Mouse (Mus musculus): ENCODE data around the gene Mettl5. TPM values are rescaled to one million over a fixed set of nuclear protein-coding genes. Genes with fewer than 3 reads are reported as not detected.

Gene Mettl5
- polyA plus RNA-seq, 1 experiment from 2014 or later, result 30.3 TPM

GRCm38 (mm10) chr2:69822361-69823128 lies 62.9 kb downstream of the Mettl5 start:
- Histone ChIP-seq H3K27me3 (replicated peaks) (no peaks in the 10 kb centered on the region), H3K4me2 (peak overlapping the region; percentile 78), H3K4me3 (replicated peaks) (peak overlapping the region; percentile 82), H3K4me1 (peaks cover 41% of the 10 kb centered on the region), H3K27ac (replicated peaks) (peak overlapping the region; percentile 96), H3K36me3 (peaks cover 9% of the 10 kb centered on the region; the same call in 1 of the 2 replicates), H3K9me3 (replicated peaks) (no peaks in the 10 kb centered on the region), H3K9ac (replicated peaks) (peak overlapping the region; percentile 88)
- ATAC-seq (ENCODE audit: low FRiP score), result peak; percentile 73
- under 1% methylated on average over 75 of the region's 80 CpGs for WGBS

- Histone ChIP-seq H3K27ac (replicated peaks) (peak within 1 kb of the TSS; percentile 96), H3K4me1 (peaks cover 38% of the 10 kb centered on the region), H3K9me3 (replicated peaks) (no peaks in the 10 kb centered on the region), H3K27me3 (replicated peaks) (no peaks in the 10 kb centered on the region), H3K9ac (replicated peaks) (peak within 1 kb of the TSS; percentile 88), H3K4me3 (replicated peaks) (peak within 1 kb of the TSS; percentile 82), H3K4me2 (peak within 1 kb of the TSS; percentile 78), H3K36me3 (peaks cover 9% of the 10 kb centered on the region; the same call in 1 of the 2 replicates)
- no peak for ATAC-seq (ENCODE audit: low FRiP score)
- 22% methylated on average over 8 of the region's 8 CpGs for WGBS
Observed at GRCm38 (mm10) chr2:69821711-69822110, 63.7 kb downstream of the Mettl5 start, which contains the start of gene Klhl23. Klhl23 (plus strand) TSS chr2:69821944.

Other genes starting within 250 kb of the Mettl5 start
- gene Bbs5, start 238.4 kb downstream of the Mettl5 start, polyA plus RNA-seq (2015; fragmentation: Nextera tagmentation; extraction: Ambion mirVana), result 23.9 and 26.0 TPM in 2 replicates
- gene Klhl41, start 215.5 kb downstream of the Mettl5 start, polyA plus RNA-seq (2015; fragmentation: Nextera tagmentation; extraction: Ambion mirVana), result 2.1 and 2.2 TPM in 2 replicates
- gene Fastkd1, start 172.1 kb downstream of the Mettl5 start, polyA plus RNA-seq (2015; fragmentation: Nextera tagmentation; extraction: Ambion mirVana), result 14.9 and 15.0 TPM in 2 replicates
- gene Ppig, start 163.1 kb downstream of the Mettl5 start, polyA plus RNA-seq (2015; fragmentation: Nextera tagmentation; extraction: Ambion mirVana), result 133 and 136 TPM in 2 replicates
- 1.9 and 2.2 TPM in 2 replicates for gene Ccdc173, start 96.0 kb downstream of the Mettl5 start, polyA plus RNA-seq (2015; fragmentation: Nextera tagmentation; extraction: Ambion mirVana)
- 35.0 and 36.3 TPM in 2 replicates for gene Phospho2, start 96.0 kb downstream of the Mettl5 start, polyA plus RNA-seq (2015; fragmentation: Nextera tagmentation; extraction: Ambion mirVana)
- 88.3 and 96.9 TPM in 2 replicates for gene Klhl23, start 63.7 kb downstream of the Mettl5 start, polyA plus RNA-seq (2015; fragmentation: Nextera tagmentation; extraction: Ambion mirVana)
- gene Ssb, start 24.1 kb downstream of the Mettl5 start, polyA plus RNA-seq (2015; fragmentation: Nextera tagmentation; extraction: Ambion mirVana), result 263 and 279 TPM in 2 replicates
- gene Ubr3, start 11.6 kb upstream of the Mettl5 start, polyA plus RNA-seq (2015; fragmentation: Nextera tagmentation; extraction: Ambion mirVana), result 15.2 and 17.7 TPM in 2 replicates
- 0.19 and 0.22 TPM in 2 replicates for gene Myo3b, start 153.5 kb upstream of the Mettl5 start, polyA plus RNA-seq (2015; fragmentation: Nextera tagmentation; extraction: Ambion mirVana)